Mouse (Mus musculus) forebrain, postnatal 0 days (tissue): ENCODE measurements around the gene Gm1110. TPM values are rescaled to one million over a fixed set of nuclear protein-coding genes. Genes with fewer than 3 reads are reported as not detected.

Source experiments
- ATAC-seq: fragments of 200-750 bp; cut with Nextera tagmentation; 2 replicates; pipeline ENCODE4 v1.8.0; 2017; ENCODE audit warnings: mild to moderate bottlenecking, moderate library complexity
- DNase-seq: peaks from one replicate; pipeline ENCODE4 v3.0.0-alpha.2; 2015
- H3K27ac ChIP-seq: fragments of 300-500 bp; sonication (generic); 2 replicates; pipeline ENCODE4 v1.5.1; 2014; ENCODE audit warnings: low read depth, mild to moderate bottlenecking, antibody characterized with exemption, low read length, moderate library complexity, mixed read lengths
- H3K27me3 ChIP-seq: fragments of 300-500 bp; sonication (generic); 2 replicates; pipeline ENCODE4 v1.6.1; 2014; ENCODE audit warnings: mild to moderate bottlenecking, low read length, mixed read lengths; ENCODE audit not compliant: insufficient read depth
- H3K36me3 ChIP-seq: fragments of 300-500 bp; sonication (generic); 2 replicates; pipeline ENCODE4 v1.6.1; 2014; ENCODE audit warnings: mild to moderate bottlenecking, moderate library complexity; ENCODE audit not compliant: insufficient read depth
- H3K4me1 ChIP-seq: fragments of 300-500 bp; sonication (generic); 2 replicates; pipeline ENCODE4 v1.6.1; 2014; ENCODE audit warnings: antibody characterized with exemption; ENCODE audit not compliant: insufficient read depth
- H3K4me2 ChIP-seq: fragments of 300-500 bp; sonication (generic); 2 replicates; pipeline ENCODE4 v1.6.1; 2014; ENCODE audit warnings: low read depth, mild to moderate bottlenecking, moderate library complexity
- H3K4me3 ChIP-seq: fragments of 300-500 bp; sonication (generic); 2 replicates; pipeline ENCODE4 v1.5.1; 2014; ENCODE audit warnings: low read depth, low read length, mixed read lengths
- H3K9ac ChIP-seq: fragments of 300-500 bp; sonication (generic); 2 replicates; pipeline ENCODE4 v1.6.1; 2014; ENCODE audit warnings: mild to moderate bottlenecking
- H3K9me3 ChIP-seq: fragments of 300-500 bp; sonication (generic); 2 replicates; pipeline ENCODE4 v1.6.1; 2016; ENCODE audit warnings: low read length
- CTCF ChIP-seq: sonication (generic); IDR thresholded peaks from 2 replicates; pipeline ENCODE4 v1.5.1; 2016; ENCODE audit warnings: antibody characterized with exemption, control low read depth, low read depth
- WGBS: fragments of 180-500 bp; shearing (Covaris S2); extraction: QIAGEN DNeasy Blood & Tissue Kit; methylation state at CpG from one replicate; pipeline ENCODE4 v1.1.7; 2014; 5-methylcytosine and 5-hydroxymethylcytosine counted together
- polyA plus RNA-seq: library from polyadenylated mRNA; unstranded; fragments of >200 nt; fragmentation: Nextera tagmentation; extraction: Ambion mirVana; gene quantifications from 2 replicates; pipeline ENCODE4 v1.2.1, GENCODE M21; 2015
- total RNA-seq: library from RNA; depleted of rRNA; stranded (reverse); fragments of >200 nt; gene quantifications from 2 replicates; pipeline ENCODE4 v1.2.3, GENCODE M21; 2014; rRNA removed

The Gm1110 gene
- total and polyA plus RNA-seq, 2 experiments from 2014 or later: 0.33 to 0.90 TPM

- WGBS: 77% methylated on average over 5 of the region's 5 CpGs
- no peak for ATAC-seq
- TF ChIP-seq CTCF: no peak
- no peak within 1 kb of the TSS for H3K9ac ChIP-seq
- H3K4me2 ChIP-seq: no peak within 1 kb of the TSS
- H3K4me1 ChIP-seq: no peaks in the 10 kb centered on the region
- no peaks in the 10 kb centered on the region for H3K27me3 ChIP-seq
- no peaks in the 10 kb centered on the region for H3K36me3 ChIP-seq
- H3K9me3 ChIP-seq: no peaks in the 10 kb centered on the region
- H3K27ac ChIP-seq: no peak within 1 kb of the TSS
- no peak within 1 kb of the TSS for H3K4me3 ChIP-seq
- DNase-seq: no peak
Observed at GRCm38 (mm10) chr9:26860751-26861150, 62.2 kb downstream of the Gm1110 start, which contains the start of gene Glb1l3. Gene Glb1l3, minus strand, starts transcription at chr9:26860890.

- H3K36me3 ChIP-seq: no peaks in the 10 kb centered on the region
- no peak for DNase-seq
- H3K27me3 ChIP-seq: no peaks in the 10 kb centered on the region
- no peaks in the 10 kb centered on the region for H3K9me3 ChIP-seq
- no peak overlapping the region for H3K9ac ChIP-seq
- 84% methylated on average over 3 of the region's 3 CpGs for WGBS
- no peak for ATAC-seq
- no peaks in the 10 kb centered on the region for H3K4me1 ChIP-seq
- no peak for TF ChIP-seq CTCF
- no peak overlapping the region for H3K4me2 ChIP-seq
- H3K4me3 ChIP-seq: no peak overlapping the region
- H3K27ac ChIP-seq: no peak overlapping the region
Observed at GRCm38 (mm10) chr9:26831089-26831488, 91.8 kb downstream of the Gm1110 start.

Other genes with a start within 250 kb of the Gm1110 start
- 141 and 149 TPM in 2 replicates for gene B3gat1, start 189.4 kb downstream of the Gm1110 start, total RNA-seq
- 40.0 and 42.0 TPM in 2 replicates for gene B3gat1, start 189.4 kb downstream of the Gm1110 start, polyA plus RNA-seq
- 2.8 and 2.9 TPM in 2 replicates for gene Glb1l2, start 116.6 kb downstream of the Gm1110 start, total RNA-seq
- gene Glb1l2, start 116.6 kb downstream of the Gm1110 start, polyA plus RNA-seq: 1.7 and 1.9 TPM in 2 replicates
- 0.23 TPM in 1 of 2 replicates, not detected in the other for gene Glb1l3, start 62.2 kb downstream of the Gm1110 start, total RNA-seq
- gene Glb1l3, start 62.2 kb downstream of the Gm1110 start, polyA plus RNA-seq: 0.14 TPM in 1 of 2 replicates, not detected in the other
- gene Acad8, start 76.5 kb upstream of the Gm1110 start, total RNA-seq: 24.0 and 27.1 TPM in 2 replicates
- 21.9 and 24.7 TPM in 2 replicates for gene Acad8, start 76.5 kb upstream of the Gm1110 start, polyA plus RNA-seq
- 83.2 and 108 TPM in 2 replicates for gene Thyn1, start 76.6 kb upstream of the Gm1110 start, total RNA-seq
- gene Thyn1, start 76.6 kb upstream of the Gm1110 start, polyA plus RNA-seq: 181 and 209 TPM in 2 replicates
- gene Vps26b, start 107.0 kb upstream of the Gm1110 start, total RNA-seq: 160 and 161 TPM in 2 replicates
- 76.1 and 86.1 TPM in 2 replicates for gene Vps26b, start 107.0 kb upstream of the Gm1110 start, polyA plus RNA-seq
- gene Ncapd3, start 107.1 kb upstream of the Gm1110 start, total RNA-seq: 19.8 and 23.1 TPM in 2 replicates
- gene Ncapd3, start 107.1 kb upstream of the Gm1110 start, polyA plus RNA-seq: 3.6 and 6.2 TPM in 2 replicates
- 37.1 and 44.0 TPM in 2 replicates for gene Jam3, start 232.3 kb upstream of the Gm1110 start, total RNA-seq
- 20.6 and 27.7 TPM in 2 replicates for gene Jam3, start 232.3 kb upstream of the Gm1110 start, polyA plus RNA-seq